Mouse (Mus musculus) intestine, embryonic 16.5 days (tissue): Measurements from ENCODE around the gene Gm45194. TPM values are rescaled to one million over a fixed set of nuclear protein-coding genes. Genes with fewer than 3 reads are reported as not detected.
A peak's percentile ranks its signal among the peaks of the same experiment; 100 is the strongest.

Experiments
- ATAC-seq: fragments of 200-750 bp; cut with Nextera tagmentation; 2 replicates; pipeline ENCODE4 v1.8.0; 2017; ENCODE audit warnings: moderate TSS enrichment, moderate library complexity
- H3K27ac ChIP-seq: fragments of 300-500 bp; sonication (generic); 2 replicates; pipeline ENCODE4 v1.5.1; 2014; ENCODE audit warnings: mild to moderate bottlenecking, low read length
- H3K27me3 ChIP-seq: fragments of 300-500 bp; sonication (generic); replicated peaks from 2 replicates; pipeline ENCODE4 v1.6.1; 2014; ENCODE audit warnings: low read length, control low read depth, mixed read lengths; ENCODE audit not compliant: control insufficient read depth, insufficient read depth
- H3K36me3 ChIP-seq: fragments of 300-500 bp; sonication (generic); 2 replicates; pipeline ENCODE4 v1.6.1; 2014; ENCODE audit warnings: low read length, control low read depth; ENCODE audit not compliant: control insufficient read depth, insufficient read depth
- H3K4me1 ChIP-seq: fragments of 300-500 bp; sonication (generic); 2 replicates; pipeline ENCODE4 v1.6.1; 2014; ENCODE audit warnings: low read length, control low read depth, mixed read lengths; ENCODE audit not compliant: control insufficient read depth, insufficient read depth
- H3K4me2 ChIP-seq: fragments of 300-500 bp; sonication (generic); 2 replicates; pipeline ENCODE4 v1.6.1; 2014; ENCODE audit warnings: low read depth, low read length, control low read depth
- H3K4me3 ChIP-seq: fragments of 300-500 bp; sonication (generic); 2 replicates; pipeline ENCODE4 v1.5.1; 2014; ENCODE audit warnings: mild to moderate bottlenecking, low read length
- H3K9ac ChIP-seq: fragments of 300-500 bp; sonication (generic); 2 replicates; pipeline ENCODE4 v1.6.1; 2014; ENCODE audit warnings: low read depth, low read length
- H3K9me3 ChIP-seq: fragments of 300-500 bp; sonication (generic); 2 replicates; pipeline ENCODE4 v1.6.1; 2016; ENCODE audit warnings: low read length, control low read depth; ENCODE audit not compliant: control insufficient read depth
- WGBS: fragments of 180-500 bp; shearing (Covaris S2); extraction: QIAGEN DNeasy Blood & Tissue Kit; methylation state at CpG from one replicate; pipeline ENCODE4 v1.1.7; 2014; 5-methylcytosine and 5-hydroxymethylcytosine counted together
- polyA plus RNA-seq: library from polyadenylated mRNA; unstranded; fragments of >200 nt; fragmentation: Nextera tagmentation; extraction: Ambion mirVana; gene quantifications from 2 replicates; pipeline ENCODE4 v1.2.1, GENCODE M21; 2015

Gene Gm45194
- not detected in 2 replicates for polyA plus RNA-seq

DNA sequence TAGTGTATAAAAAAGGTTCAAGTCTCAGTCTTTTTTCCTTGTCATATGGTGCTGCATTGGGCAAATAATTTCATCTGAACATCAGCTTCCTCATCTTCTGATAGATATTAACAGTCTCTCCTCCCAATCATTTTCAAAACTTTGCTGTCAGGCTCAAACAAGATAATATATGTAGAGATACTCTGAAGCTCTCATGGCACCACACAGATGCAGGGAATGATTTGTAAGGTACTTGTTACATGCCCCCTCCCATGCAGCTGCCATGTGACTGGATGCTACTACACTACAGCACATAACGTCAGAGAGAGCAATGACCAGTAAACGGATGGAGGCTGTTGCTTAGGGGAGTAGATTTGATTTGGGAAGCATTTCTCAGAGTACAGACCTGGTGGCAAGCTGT, at the start of gene Gm45194:
Gene Gm45194 (plus strand): TSS at position 301 of the 400 bp plus-strand sequence.
- no peak for ATAC-seq

GRCm38 (mm10) chrX:111855878-111856277, 35.3 kb upstream of the Gm45194 start:
- no peaks in the 10 kb centered on the region for H3K4me1 ChIP-seq
- no peak overlapping the region for H3K4me3 ChIP-seq
- H3K36me3 ChIP-seq, result no peaks in the 10 kb centered on the region
- H3K27me3 ChIP-seq, result no peaks in the 10 kb centered on the region
- 66% methylated on average over 3 of the region's 3 CpGs for WGBS
- no peak overlapping the region for H3K9ac ChIP-seq
- ATAC-seq, result no peak
- no peak overlapping the region for H3K4me2 ChIP-seq
- H3K9me3 ChIP-seq, result no peaks in the 10 kb centered on the region
- H3K27ac ChIP-seq, result no peak overlapping the region

More for the DNA sequence above, at the start of gene Gm45194:
- H3K9ac ChIP-seq, result no peak within 1 kb of the TSS
- no peak within 1 kb of the TSS for H3K4me2 ChIP-seq
- 37% methylated on average over 2 of the region's 2 CpGs for WGBS
- no peaks in the 10 kb centered on the region for H3K4me1 ChIP-seq
- no peaks in the 10 kb centered on the region; the same call in 1 of the 2 replicates for H3K9me3 ChIP-seq
- no peak within 1 kb of the TSS for H3K4me3 ChIP-seq
- no peaks in the 10 kb centered on the region for H3K36me3 ChIP-seq
- H3K27me3 ChIP-seq, result no peaks in the 10 kb centered on the region
- H3K27ac ChIP-seq, result no peak within 1 kb of the TSS

DNA sequence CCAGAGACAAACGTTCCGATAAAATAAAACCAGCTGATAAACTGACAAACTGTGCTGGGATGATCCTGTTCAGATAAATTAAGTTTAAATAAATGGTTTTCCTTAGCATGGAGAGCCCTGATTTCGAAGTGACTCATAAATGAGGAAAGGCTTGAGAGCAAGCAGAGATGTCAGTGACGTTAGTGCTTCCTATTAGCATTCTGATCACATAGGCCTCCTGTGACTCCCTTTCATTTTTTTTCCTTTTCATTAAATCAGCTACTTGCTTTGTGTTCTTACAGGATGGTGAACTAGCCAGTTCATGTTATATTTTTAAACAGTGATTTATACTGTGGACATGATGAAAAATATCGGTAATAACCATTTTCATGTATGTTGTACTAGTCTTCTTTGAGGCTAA, 9.9 kb upstream of the Gm45194 start:
- Histone ChIP-seq H3K27ac (no peak overlapping the region), H3K36me3 (no peaks in the 10 kb centered on the region), H3K4me3 (no peak overlapping the region), H3K4me2 (no peak overlapping the region), H3K27me3 (no peaks in the 10 kb centered on the region), H3K9ac (no peak overlapping the region), H3K4me1 (no peaks in the 10 kb centered on the region), H3K9me3 (no peaks in the 10 kb centered on the region)
- whole genome bisulfite sequencing, result 77% methylated on average over 5 of the region's 5 CpGs
- ATAC-seq, result no peak

GRCm38 (mm10) chrX:111894321-111895050, 3.3 kb downstream of the Gm45194 start:
- H3K36me3 ChIP-seq, result no peaks in the 10 kb centered on the region
- peak overlapping the region; percentile 46 for H3K4me3 ChIP-seq
- no peak overlapping the region for H3K27ac ChIP-seq
- no peaks in the 10 kb centered on the region; the same call in 1 of the 2 replicates for H3K9me3 ChIP-seq
- peak overlapping the region; percentile 70 for H3K4me2 ChIP-seq
- 15% methylated on average over 59 of the region's 71 CpGs for WGBS
- H3K27me3 ChIP-seq, result no peaks in the 10 kb centered on the region
- H3K9ac ChIP-seq, result 0 out of 2 replicates have a peak overlapping the region, but pooled peaks have one; percentile 29
- ATAC-seq, result peak; percentile 74
- no peaks in the 10 kb centered on the region for H3K4me1 ChIP-seq

- Histone ChIP-seq H3K36me3 (no peaks in the 10 kb centered on the region), H3K4me3 (peak overlapping the region; percentile 46), H3K9ac (peak overlapping the region; percentile 29; the same call in 1 of the 2 replicates), H3K4me2 (peak overlapping the region; percentile 70), H3K27ac (no peak overlapping the region), H3K9me3 (no peaks in the 10 kb centered on the region; the same call in 1 of the 2 replicates), H3K4me1 (no peaks in the 10 kb centered on the region), H3K27me3 (no peaks in the 10 kb centered on the region)
- WGBS, result 16% methylated on average over 41 of the region's 70 CpGs
- peak; percentile 67 for ATAC-seq
Observed at GRCm38 (mm10) chrX:111895084-111895779, 4.0 kb downstream of the Gm45194 start.

GRCm38 (mm10) chrX:111917422-111917821, 26.2 kb downstream of the Gm45194 start:
- no peaks in the 10 kb centered on the region for H3K4me1 ChIP-seq
- no peaks in the 10 kb centered on the region for H3K9me3 ChIP-seq
- no peak overlapping the region for H3K4me2 ChIP-seq
- no peaks in the 10 kb centered on the region for H3K36me3 ChIP-seq
- H3K9ac ChIP-seq, result no peak overlapping the region
- H3K27me3 ChIP-seq, result no peaks in the 10 kb centered on the region
- no peak overlapping the region for H3K27ac ChIP-seq
- no peak overlapping the region for H3K4me3 ChIP-seq
- ATAC-seq, result no peak

DNA sequence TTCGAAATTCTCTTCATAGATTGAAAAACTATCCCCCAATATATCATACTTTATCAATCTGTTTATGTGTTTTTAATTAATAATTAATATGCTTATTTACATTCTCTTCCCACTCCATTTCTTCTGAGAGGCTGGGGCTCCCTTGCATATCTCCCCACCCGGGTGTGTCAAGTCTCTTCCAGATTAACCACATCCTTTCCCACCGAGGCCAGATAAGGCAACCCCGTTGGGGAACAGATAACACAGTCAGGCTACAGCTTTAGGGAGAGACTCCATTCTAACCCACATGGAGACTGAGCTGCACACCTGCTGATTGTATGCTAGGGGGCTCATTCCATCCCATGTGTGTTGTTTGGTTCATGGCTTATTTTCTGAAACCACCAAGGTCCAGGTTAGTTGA, 69.7 kb downstream of the Gm45194 start:
- no peaks in the 10 kb centered on the region for H3K4me1 ChIP-seq
- 68% methylated on average over 4 of the region's 4 CpGs for WGBS

DNA sequence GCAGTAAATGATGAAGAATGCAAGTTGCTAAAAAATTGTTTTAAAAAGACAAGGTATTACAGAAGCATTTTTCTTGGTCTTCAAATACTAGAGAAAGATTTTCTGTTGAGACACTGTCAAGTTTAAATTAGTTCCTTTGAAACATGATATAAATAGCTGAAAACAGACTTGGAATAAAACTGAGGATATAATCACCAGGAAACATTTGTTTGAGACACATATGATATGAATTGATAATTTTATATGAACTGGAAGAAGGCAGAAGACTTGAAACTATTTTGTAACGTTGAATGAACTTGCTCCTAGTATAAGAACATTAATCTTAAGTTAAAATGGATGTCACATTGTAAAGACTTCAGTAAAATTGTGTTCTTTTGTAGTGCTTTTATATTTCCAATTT, 108.5 kb downstream of the Gm45194 start:
- 34% methylated on average over 1 of the region's 1 CpGs for WGBS
- Histone ChIP-seq H3K36me3 (no peaks in the 10 kb centered on the region), H3K4me2 (no peak overlapping the region), H3K9me3 (no peaks in the 10 kb centered on the region), H3K27ac (no peak overlapping the region), H3K27me3 (no peaks in the 10 kb centered on the region), H3K4me1 (no peaks in the 10 kb centered on the region), H3K9ac (no peak overlapping the region), H3K4me3 (no peak overlapping the region)
- no peak for ATAC-seq

More for the DNA sequence above, 69.7 kb downstream of the Gm45194 start:
- Histone ChIP-seq H3K36me3 (no peaks in the 10 kb centered on the region), H3K4me3 (no peak overlapping the region), H3K9me3 (no peaks in the 10 kb centered on the region), H3K9ac (no peak overlapping the region), H3K4me2 (no peak overlapping the region), H3K27me3 (no peaks in the 10 kb centered on the region), H3K27ac (no peak overlapping the region)
- ATAC-seq, result no peak

DNA sequence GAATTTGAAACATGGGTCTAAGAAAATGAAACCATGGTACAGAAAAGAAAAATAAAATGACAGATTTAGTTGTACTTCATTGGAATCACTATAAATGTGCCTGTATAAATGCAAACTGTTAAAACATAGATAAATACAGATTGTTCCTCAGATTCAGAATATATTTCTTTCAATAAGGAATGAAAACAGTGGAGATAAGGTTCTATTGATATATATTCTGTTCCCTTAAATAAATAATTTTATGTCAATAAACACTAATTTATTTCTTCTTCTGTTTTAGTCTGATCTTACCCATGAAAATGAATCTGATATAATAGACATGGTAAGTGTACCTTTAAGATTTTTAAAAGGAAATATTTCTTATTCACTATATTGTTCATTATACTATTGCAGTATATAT, 119.5 kb downstream of the Gm45194 start, which contains the start of gene Tex16:
Gene Tex16 (plus strand): TSS at position 301 of the 400 bp plus-strand sequence.
- no peak for ATAC-seq
- Histone ChIP-seq H3K27me3 (no peaks in the 10 kb centered on the region), H3K4me2 (no peak within 1 kb of the TSS), H3K9ac (no peak within 1 kb of the TSS), H3K36me3 (no peaks in the 10 kb centered on the region), H3K4me1 (no peaks in the 10 kb centered on the region), H3K27ac (no peak within 1 kb of the TSS), H3K9me3 (no peaks in the 10 kb centered on the region), H3K4me3 (no peak within 1 kb of the TSS)
